Mouse (Mus musculus): ENCODE results near the gene Meis1. TPM values are rescaled to one million over a fixed set of nuclear protein-coding genes. Genes with fewer than 3 reads are reported as not detected.

Gene Meis1
- polyA plus RNA-seq, 1 experiment, result 7.8 TPM

DNA sequence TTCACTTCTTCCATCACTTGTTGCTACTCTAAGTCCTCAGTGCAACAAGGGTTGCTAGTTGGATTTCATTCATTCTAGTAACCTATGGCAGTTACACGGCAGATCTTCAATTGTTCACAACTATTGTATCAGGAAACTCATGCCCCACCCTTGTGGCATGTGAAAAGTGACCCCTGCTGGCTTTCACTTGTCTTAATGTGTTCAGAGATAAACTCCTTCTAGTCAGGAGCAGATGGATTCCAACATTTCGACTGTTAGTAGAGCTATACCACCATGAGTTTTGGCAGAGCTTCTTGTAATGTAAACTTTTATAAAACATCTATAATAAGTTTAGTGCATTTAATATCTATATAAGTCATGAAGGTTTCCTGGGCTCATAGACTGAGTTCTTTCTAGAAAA lies 75.8 kb downstream of the Meis1 start:
- TF ChIP-seq CTCF (IDR thresholded peaks at IDR 0.05; ENCODE audit: control insufficient read depth, insufficient read depth, low read length) (no peak), POLR2A (IDR thresholded peaks at IDR 0.05; ENCODE audit: borderline replicate concordance, control insufficient read depth, low read depth, low read length) (no peak)
- H3K4me3 ChIP-seq (replicated peaks; ENCODE audit: control insufficient read depth, low read depth, low read length), result no peak overlapping the region
- no peaks in the 10 kb centered on the region for H3K4me1 ChIP-seq (ENCODE audit: control insufficient read depth, insufficient read depth, low read length)
- no peak overlapping the region for H3K27ac ChIP-seq (ENCODE audit: control insufficient read depth, insufficient read depth, low read depth, low read length, poor library complexity)
- WGBS, result 38% methylated on average over 2 of the region's 2 CpGs

GRCm38 (mm10) chr11:18940916-18941315 lies 77.9 kb downstream of the Meis1 start:
- 70% methylated on average over 4 of the region's 4 CpGs for WGBS
- Histone ChIP-seq H3K4me1 (ENCODE audit: control insufficient read depth, insufficient read depth, low read length) (no peaks in the 10 kb centered on the region), H3K27ac (ENCODE audit: control insufficient read depth, insufficient read depth, low read depth, low read length, poor library complexity) (no peak overlapping the region), H3K4me3 (replicated peaks; ENCODE audit: control insufficient read depth, low read depth, low read length) (no peak overlapping the region)
- TF ChIP-seq CTCF (IDR thresholded peaks at IDR 0.05; ENCODE audit: control insufficient read depth, insufficient read depth, low read length), result no peak
- no peak for TF ChIP-seq POLR2A (IDR thresholded peaks at IDR 0.05; ENCODE audit: borderline replicate concordance, control insufficient read depth, low read depth, low read length)

DNA sequence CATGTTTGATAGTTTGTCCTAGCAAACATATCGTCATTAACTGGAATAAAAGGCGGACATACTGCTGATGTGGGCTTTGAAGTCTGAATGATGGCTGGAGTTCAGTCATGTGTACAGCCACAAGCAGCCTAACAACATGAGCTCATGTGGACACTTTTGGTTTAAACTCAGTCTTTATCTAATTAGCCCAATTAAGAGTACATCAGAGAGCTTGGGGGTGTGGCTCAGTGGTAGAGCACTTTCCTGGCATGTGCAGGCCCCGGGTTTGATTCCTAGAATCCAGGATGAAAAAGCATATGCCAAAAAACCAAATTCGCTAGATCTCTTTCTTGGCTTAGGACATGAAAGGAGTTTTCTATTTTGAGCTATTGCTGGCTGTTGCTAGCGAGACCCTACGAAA lies 83.9 kb downstream of the Meis1 start:
- WGBS, result 82% methylated on average over 6 of the region's 6 CpGs
- Histone ChIP-seq H3K4me1 (ENCODE audit: control insufficient read depth, insufficient read depth, low read length) (no peaks in the 10 kb centered on the region), H3K27ac (ENCODE audit: control insufficient read depth, insufficient read depth, low read depth, low read length, poor library complexity) (no peak overlapping the region), H3K4me3 (replicated peaks; ENCODE audit: control insufficient read depth, low read depth, low read length) (no peak overlapping the region)
- TF ChIP-seq POLR2A (IDR thresholded peaks at IDR 0.05; ENCODE audit: borderline replicate concordance, control insufficient read depth, low read depth, low read length) (no peak), CTCF (IDR thresholded peaks at IDR 0.05; ENCODE audit: control insufficient read depth, insufficient read depth, low read length) (no peak)

GRCm38 (mm10) chr11:18931001-18931874 lies 87.5 kb downstream of the Meis1 start:
- TF ChIP-seq POLR2A (IDR thresholded peaks at IDR 0.05; ENCODE audit: borderline replicate concordance, control insufficient read depth, low read depth, low read length) (no peak), CTCF (IDR thresholded peaks at IDR 0.05; ENCODE audit: control insufficient read depth, insufficient read depth, low read length) (no peak)
- no peaks in the 10 kb centered on the region for H3K4me1 ChIP-seq (ENCODE audit: control insufficient read depth, insufficient read depth, low read length)
- 79% methylated on average over 15 of the region's 15 CpGs for WGBS

GRCm38 (mm10) chr11:18929779-18930728 lies 88.7 kb downstream of the Meis1 start:
- Histone ChIP-seq H3K4me1 (ENCODE audit: control insufficient read depth, insufficient read depth, low read length) (peaks cover 1% of the 10 kb centered on the region; the same call in 1 of the 2 replicates), H3K4me3 (replicated peaks; ENCODE audit: control insufficient read depth, low read depth, low read length) (no peak overlapping the region), H3K27ac (ENCODE audit: control insufficient read depth, insufficient read depth, low read depth, low read length, poor library complexity) (no peak overlapping the region)
- TF ChIP-seq POLR2A (IDR thresholded peaks at IDR 0.05; ENCODE audit: borderline replicate concordance, control insufficient read depth, low read depth, low read length) (no peak), CTCF (IDR thresholded peaks at IDR 0.05; ENCODE audit: control insufficient read depth, insufficient read depth, low read length) (no peak)
- WGBS, result 71% methylated on average over 17 of the region's 17 CpGs

More at GRCm38 (mm10) chr11:18931001-18931874, 87.5 kb downstream of the Meis1 start:
- no peak overlapping the region for H3K27ac ChIP-seq (ENCODE audit: control insufficient read depth, insufficient read depth, low read depth, low read length, poor library complexity)
- no peak overlapping the region for H3K4me3 ChIP-seq (replicated peaks; ENCODE audit: control insufficient read depth, low read depth, low read length)

GRCm38 (mm10) chr11:18927351-18927750 lies 91.4 kb downstream of the Meis1 start:
- WGBS, result 21% methylated on average over 1 of the region's 1 CpGs
- TF ChIP-seq POLR2A (IDR thresholded peaks at IDR 0.05; ENCODE audit: borderline replicate concordance, control insufficient read depth, low read depth, low read length) (no peak), CTCF (IDR thresholded peaks at IDR 0.05; ENCODE audit: control insufficient read depth, insufficient read depth, low read length) (no peak)
- Histone ChIP-seq H3K4me3 (replicated peaks; ENCODE audit: control insufficient read depth, low read depth, low read length) (no peak overlapping the region), H3K4me1 (ENCODE audit: control insufficient read depth, insufficient read depth, low read length) (peaks cover 2% of the 10 kb centered on the region; the same call in 1 of the 2 replicates), H3K27ac (ENCODE audit: control insufficient read depth, insufficient read depth, low read depth, low read length, poor library complexity) (no peak overlapping the region)

- no peak overlapping the region for H3K4me3 ChIP-seq (replicated peaks; ENCODE audit: control insufficient read depth, low read depth, low read length)
- peaks cover 2% of the 10 kb centered on the region; the same call in 1 of the 2 replicates for H3K4me1 ChIP-seq (ENCODE audit: control insufficient read depth, insufficient read depth, low read length)
- 68% methylated on average over 2 of the region's 2 CpGs for WGBS
- no peak overlapping the region for H3K27ac ChIP-seq (ENCODE audit: control insufficient read depth, insufficient read depth, low read depth, low read length, poor library complexity)
- TF ChIP-seq POLR2A (IDR thresholded peaks at IDR 0.05; ENCODE audit: borderline replicate concordance, control insufficient read depth, low read depth, low read length) (no peak), CTCF (IDR thresholded peaks at IDR 0.05; ENCODE audit: control insufficient read depth, insufficient read depth, low read length) (no peak)
These were observed 92.0 kb downstream of the Meis1 start for GRCm38 (mm10) chr11:18926798-18927197.

Data from bone marrow, adult 2 months (tissue).